In genomic region chr8:70840590-70840989, GRCm38 (mm10) we compare ENCODE assay signal across 9 mouse cellular contexts. TPM values are rescaled to one million over a fixed set of nuclear protein-coding genes. Genes with fewer than 3 reads are reported as not detected.
A peak's percentile ranks its signal among the peaks of the same experiment; 100 is the strongest.
DNase-seq lines count a peak whose midpoint lies in the region; ATAC-seq and TF ChIP-seq lines count a peak whose summit lies in the region.
"Had no signal": no experiment of that assay in that cellular context is flagged by ENCODE, and none has a peak within 500 bp of the region (broad histone marks: within the 10 kb centered on the region; RNA-seq: fewer than 3 reads in every experiment).

No protein-coding gene starts in this region.

- H3K9me3 ChIP-seq in lung, embryonic 16.5 days (ENCODE audit: control insufficient read depth, low read length) = no peaks in the 10 kb centered on the region
- no peaks in the 10 kb centered on the region for H3K9me3 ChIP-seq in hindbrain, embryonic 13.5 days
- no peaks in the 10 kb centered on the region for H3K9me3 ChIP-seq in kidney, postnatal 0 days (replicated peaks; ENCODE audit: low read length)
- no peaks in the 10 kb centered on the region for H3K9me3 ChIP-seq in midbrain, embryonic 16.5 days (replicated peaks; ENCODE audit: control insufficient read depth, low read length, poor library complexity, severe bottlenecking)

- no peak for DNase-seq in lung, postnatal 14 days
- peak; percentile 50 for DNase-seq in kidney, postnatal 0 days (ENCODE audit: low spot score)
- no peak for DNase-seq in layer of hippocampus, adult 11-12 months (ENCODE audit: low spot score)
- no peak for DNase-seq in adrenal gland, adult 18-20 months (ENCODE audit: low spot score in 2 of 2)

- WGBS in lung, embryonic 16.5 days = 41% methylated on average over 10 of the region's 10 CpGs
- 59% methylated on average over 10 of the region's 10 CpGs for WGBS in hindbrain, embryonic 13.5 days
- WGBS in kidney, postnatal 0 days = 40% methylated on average over 10 of the region's 10 CpGs
- WGBS in midbrain, embryonic 16.5 days = 61% methylated on average over 10 of the region's 10 CpGs

- no peaks in the 10 kb centered on the region for H3K27me3 ChIP-seq in lung, embryonic 16.5 days (ENCODE audit: control insufficient read depth, insufficient read depth, low read depth, low read length)
- H3K27me3 ChIP-seq in hindbrain, embryonic 13.5 days = no peaks in the 10 kb centered on the region
- no peaks in the 10 kb centered on the region for H3K27me3 ChIP-seq in kidney, postnatal 0 days (ENCODE audit: insufficient read depth, low read length)
- no peaks in the 10 kb centered on the region for H3K27me3 ChIP-seq in midbrain, embryonic 16.5 days (ENCODE audit: control insufficient read depth, insufficient read depth, low read depth, low read length)

- no peak overlapping the region for H3K4me3 ChIP-seq in lung, embryonic 16.5 days (ENCODE audit: low read length)
- no peak overlapping the region for H3K4me3 ChIP-seq in hindbrain, embryonic 13.5 days
- H3K4me3 ChIP-seq in kidney, postnatal 0 days (replicated peaks; ENCODE audit: low read depth, low read length) = no peak overlapping the region
- no peak overlapping the region for H3K4me3 ChIP-seq in midbrain, embryonic 16.5 days (ENCODE audit: low read depth, low read length)

- no peak for ATAC-seq in lung, embryonic 16.5 days (ENCODE audit: low read depth)
- ATAC-seq in hindbrain, embryonic 13.5 days (ENCODE audit: low FRiP score) = no peak
- ATAC-seq in kidney, postnatal 0 days (replicated peaks; ENCODE audit: low FRiP score, low read depth) = no peak
- ATAC-seq in midbrain, embryonic 16.5 days = no peak
- ATAC-seq in inflammation-experienced regulatory T-cells, adult 6 months = no peak

- H3K27ac ChIP-seq in lung, embryonic 16.5 days (ENCODE audit: low read length) = 0 out of 2 replicates have a peak overlapping the region, but pooled peaks have one; percentile 64
- H3K27ac ChIP-seq in hindbrain, embryonic 13.5 days = peak overlapping the region; percentile 93
- H3K27ac ChIP-seq in kidney, postnatal 0 days = peak overlapping the region; percentile 77
- 0 out of 2 replicates have a peak overlapping the region, but pooled peaks have one; percentile 37 for H3K27ac ChIP-seq in midbrain, embryonic 16.5 days (ENCODE audit: low read length)

- no peak for TF ChIP-seq CTCF in kidney, postnatal 0 days (IDR thresholded peaks at IDR 0.05; ENCODE audit: low read depth)

- no peak overlapping the region for H3K9ac ChIP-seq in lung, embryonic 16.5 days (ENCODE audit: low read length)
- no peak overlapping the region for H3K9ac ChIP-seq in hindbrain, embryonic 13.5 days
- H3K9ac ChIP-seq in kidney, postnatal 0 days (ENCODE audit: low read depth, low read length) = no peak overlapping the region
- H3K9ac ChIP-seq in midbrain, embryonic 16.5 days (ENCODE audit: low read depth, low read length) = no peak overlapping the region

- H3K4me1 ChIP-seq in lung, embryonic 16.5 days (replicated peaks; ENCODE audit: control insufficient read depth, insufficient read depth, low read length) = peaks cover 7% of the 10 kb centered on the region
- peaks cover 20% of the 10 kb centered on the region for H3K4me1 ChIP-seq in hindbrain, embryonic 13.5 days (replicated peaks)
- peaks cover 5% of the 10 kb centered on the region; the same call in 1 of the 2 replicates for H3K4me1 ChIP-seq in kidney, postnatal 0 days (replicated peaks; ENCODE audit: insufficient read depth, low read length)
- peaks cover 8% of the 10 kb centered on the region for H3K4me1 ChIP-seq in midbrain, embryonic 16.5 days (ENCODE audit: control insufficient read depth, insufficient read depth, low read length)

- H3K4me2 ChIP-seq in lung, embryonic 16.5 days (ENCODE audit: low read depth, low read length) = no peak overlapping the region
- H3K4me2 ChIP-seq in hindbrain, embryonic 13.5 days = peak overlapping the region; percentile 64; the same call in 1 of the 2 replicates
- H3K4me2 ChIP-seq in kidney, postnatal 0 days (ENCODE audit: low read length) = peak overlapping the region; percentile 27; the same call in 1 of the 2 replicates
- no peak overlapping the region for H3K4me2 ChIP-seq in midbrain, embryonic 16.5 days (ENCODE audit: low read length)

- peaks cover 4% of the 10 kb centered on the region; the same call in 1 of the 2 replicates for H3K36me3 ChIP-seq in lung, embryonic 16.5 days (ENCODE audit: control insufficient read depth, insufficient read depth, low read length)
- H3K36me3 ChIP-seq in hindbrain, embryonic 13.5 days = peaks cover 14% of the 10 kb centered on the region
- H3K36me3 ChIP-seq in kidney, postnatal 0 days (ENCODE audit: insufficient read depth, low read length) = no peaks in the 10 kb centered on the region
- no peaks in the 10 kb centered on the region for H3K36me3 ChIP-seq in midbrain, embryonic 16.5 days (ENCODE audit: control insufficient read depth, insufficient read depth, low read length)

RNA-seq across cellular contexts. Expression of gene Arrdc2, which starts 1.1 kb away (rescaled TPM):
- polyA plus RNA-seq in lung, embryonic 16.5 days (2015; fragmentation: Nextera tagmentation; extraction: Ambion mirVana) = 4.5 and 5.6 TPM in 2 replicates
- polyA plus RNA-seq in hindbrain, embryonic 13.5 days (2015; fragmentation: Nextera tagmentation; extraction: Ambion mirVana) = 7.6 and 8.1 TPM in 2 replicates
- polyA plus RNA-seq in kidney, postnatal 0 days (2015; fragmentation: Nextera tagmentation; extraction: Ambion mirVana) = 6.8 and 7.5 TPM in 2 replicates
- polyA plus RNA-seq in midbrain, embryonic 16.5 days (2015; fragmentation: Nextera tagmentation; extraction: Ambion mirVana) = 6.7 and 8.1 TPM in 2 replicates
- 1 to 10 TPM; 1.9 to 7.8 (median 3.7) TPM for polyA plus RNA-seq in inflammation-experienced regulatory T-cells, adult 6 months (2017; shearing (Covaris generic))
- total RNA-seq in adrenal gland, adult 18-20 months (2021) = 1 to 10 TPM; 8.3 to 8.7 TPM

RNA-seq across cellular contexts. Expression of gene Kcnn1, which starts 22.5 kb away (rescaled TPM):
- 0.40 and 0.99 TPM in 2 replicates for polyA plus RNA-seq in lung, embryonic 16.5 days (2015; fragmentation: Nextera tagmentation; extraction: Ambion mirVana)
- 13.3 and 17.7 TPM in 2 replicates for polyA plus RNA-seq in hindbrain, embryonic 13.5 days (2015; fragmentation: Nextera tagmentation; extraction: Ambion mirVana)
- polyA plus RNA-seq in kidney, postnatal 0 days (2015; fragmentation: Nextera tagmentation; extraction: Ambion mirVana) = 4.2 and 5.5 TPM in 2 replicates
- 15.4 and 16.1 TPM in 2 replicates for polyA plus RNA-seq in midbrain, embryonic 16.5 days (2015; fragmentation: Nextera tagmentation; extraction: Ambion mirVana)
- not detected for polyA plus RNA-seq in inflammation-experienced regulatory T-cells, adult 6 months (2017; shearing (Covaris generic))
- 1 to 10 TPM; 2.2 to 2.8 TPM for total RNA-seq in adrenal gland, adult 18-20 months (2021)

RNA-seq across cellular contexts. Expression of gene Il12rb1, which starts 32.3 kb away (rescaled TPM):
- 0.24 and 0.69 TPM in 2 replicates for polyA plus RNA-seq in lung, embryonic 16.5 days (2015; fragmentation: Nextera tagmentation; extraction: Ambion mirVana)
- polyA plus RNA-seq in hindbrain, embryonic 13.5 days (2015; fragmentation: Nextera tagmentation; extraction: Ambion mirVana) = 0.08 and 0.13 TPM in 2 replicates
- 0.09 and 0.13 TPM in 2 replicates for polyA plus RNA-seq in kidney, postnatal 0 days (2015; fragmentation: Nextera tagmentation; extraction: Ambion mirVana)
- 0.08 and 0.19 TPM in 2 replicates for polyA plus RNA-seq in midbrain, embryonic 16.5 days (2015; fragmentation: Nextera tagmentation; extraction: Ambion mirVana)
- 10 to 100 TPM; 13.8 to 38.5 (median 18.3) TPM for polyA plus RNA-seq in inflammation-experienced regulatory T-cells, adult 6 months (2017; shearing (Covaris generic))
- under 1 TPM; 0.66 to 0.77 TPM for total RNA-seq in adrenal gland, adult 18-20 months (2021)
- total RNA-seq: gastrocnemius, postnatal 25 days had no signal

RNA-seq across cellular contexts. Expression of gene Ccdc124, which starts 33.1 kb away (rescaled TPM):
- polyA plus RNA-seq in lung, embryonic 16.5 days (2015; fragmentation: Nextera tagmentation; extraction: Ambion mirVana) = 99.2 and 106 TPM in 2 replicates
- 157 and 162 TPM in 2 replicates for polyA plus RNA-seq in hindbrain, embryonic 13.5 days (2015; fragmentation: Nextera tagmentation; extraction: Ambion mirVana)
- 87.2 and 90.3 TPM in 2 replicates for polyA plus RNA-seq in kidney, postnatal 0 days (2015; fragmentation: Nextera tagmentation; extraction: Ambion mirVana)
- polyA plus RNA-seq in midbrain, embryonic 16.5 days (2015; fragmentation: Nextera tagmentation; extraction: Ambion mirVana) = 167 and 182 TPM in 2 replicates
- polyA plus RNA-seq in inflammation-experienced regulatory T-cells, adult 6 months (2017; shearing (Covaris generic)) = 100 to 1,000 TPM in 1 of 3 experiments, 10 to 100 TPM in 2; 54.2 to 120 (median 63.1) TPM
- 10 to 100 TPM; 58.9 to 59.3 TPM for total RNA-seq in adrenal gland, adult 18-20 months (2021)

RNA-seq across cellular contexts. Expression of gene Mast3, which starts 35.7 kb away (rescaled TPM):
- polyA plus RNA-seq in lung, embryonic 16.5 days (2015; fragmentation: Nextera tagmentation; extraction: Ambion mirVana) = 13.7 and 14.3 TPM in 2 replicates
- polyA plus RNA-seq in hindbrain, embryonic 13.5 days (2015; fragmentation: Nextera tagmentation; extraction: Ambion mirVana) = 16.4 and 17.4 TPM in 2 replicates
- 8.4 and 10.2 TPM in 2 replicates for polyA plus RNA-seq in kidney, postnatal 0 days (2015; fragmentation: Nextera tagmentation; extraction: Ambion mirVana)
- polyA plus RNA-seq in midbrain, embryonic 16.5 days (2015; fragmentation: Nextera tagmentation; extraction: Ambion mirVana) = 21.1 and 23.2 TPM in 2 replicates
- polyA plus RNA-seq in inflammation-experienced regulatory T-cells, adult 6 months (2017; shearing (Covaris generic)) = 10 to 100 TPM; 14.8 to 20.5 (median 18.4) TPM
- total RNA-seq in adrenal gland, adult 18-20 months (2021) = 10 to 100 TPM; 15.6 to 16.7 TPM

Comparison
In these comparisons a context has a peak if more than half of its experiments do, and no peak if none do; other contexts are left out.
1. H3K27ac ChIP-seq: peak in every context shown above with its lines; median percentile 93 in hindbrain, embryonic 13.5 days; 77 in kidney, postnatal 0 days; 64 in lung, embryonic 16.5 days; 37 in midbrain, embryonic 16.5 days.
2. H3K4me2 ChIP-seq: peak in hindbrain, embryonic 13.5 days (single experiment) and kidney, postnatal 0 days (single experiment); none in lung, embryonic 16.5 days (single experiment) and midbrain, embryonic 16.5 days (single experiment).